Mouse (Mus musculus) lung, embryonic 14.5 days (tissue): ENCODE results near the gene Scin. TPM values are rescaled to one million over a fixed set of nuclear protein-coding genes. Genes with fewer than 3 reads are reported as not detected.
A peak's percentile ranks its signal among the peaks of the same experiment; 100 is the strongest.

ENCODE experiments used
- ATAC-seq: fragments of 200-750 bp; cut with Nextera tagmentation; 2 replicates; pipeline ENCODE4 v1.8.0; 2017; ENCODE audit warnings: mild to moderate bottlenecking, moderate TSS enrichment, moderate library complexity; ENCODE audit not compliant: insufficient read depth
- DNase-seq: peaks from one replicate; pipeline ENCODE4 v3.0.0-alpha.2; 2015
- H3K27ac ChIP-seq: fragments of 300-500 bp; sonication (generic); 2 replicates; pipeline ENCODE4 v1.5.1; 2014; ENCODE audit warnings: low read depth, mild to moderate bottlenecking, moderate library complexity
- H3K27me3 ChIP-seq: fragments of 300-500 bp; sonication (generic); 2 replicates; pipeline ENCODE4 v1.6.1; 2014; ENCODE audit warnings: low read length, control low read depth; ENCODE audit not compliant: insufficient read depth
- H3K36me3 ChIP-seq: fragments of 300-500 bp; sonication (generic); 2 replicates; pipeline ENCODE4 v1.6.1; 2014; ENCODE audit warnings: control low read depth; ENCODE audit not compliant: insufficient read depth
- H3K4me1 ChIP-seq: fragments of 300-500 bp; sonication (generic); 2 replicates; pipeline ENCODE4 v1.6.1; 2014; ENCODE audit warnings: antibody characterized with exemption, control low read depth; ENCODE audit not compliant: insufficient read depth
- H3K4me2 ChIP-seq: fragments of 300-500 bp; sonication (generic); 2 replicates; pipeline ENCODE4 v1.6.1; 2014; ENCODE audit warnings: mild to moderate bottlenecking
- H3K4me3 ChIP-seq: fragments of 300-500 bp; sonication (generic); 2 replicates; pipeline ENCODE4 v1.5.1; 2014; ENCODE audit warnings: low read depth, low read length
- H3K9ac ChIP-seq: fragments of 300-500 bp; sonication (generic); 2 replicates; pipeline ENCODE4 v1.6.1; 2014
- H3K9me3 ChIP-seq: fragments of 300-500 bp; sonication (generic); 2 replicates; pipeline ENCODE4 v1.6.1; 2016; ENCODE audit warnings: low read depth, low read length, control low read depth
- CTCF ChIP-seq: IDR thresholded peaks from 2 replicates; pipeline ENCODE4 v1.5.1; 2016; ENCODE audit warnings: antibody characterized with exemption, low read depth
- WGBS: fragments of 180-500 bp; shearing (Covaris S2); extraction: QIAGEN DNeasy Blood & Tissue Kit; methylation state at CpG from one replicate; pipeline ENCODE4 v1.1.7; 2014; 5-methylcytosine and 5-hydroxymethylcytosine counted together
- polyA plus RNA-seq: library from polyadenylated mRNA; unstranded; fragments of >200 nt; fragmentation: Nextera tagmentation; extraction: Ambion mirVana; gene quantifications from 2 replicates; pipeline ENCODE4 v1.2.1, GENCODE M21; 2014

The Scin gene
- polyA plus RNA-seq, 1 experiment from 2014 or later: 0.21 TPM

DNA sequence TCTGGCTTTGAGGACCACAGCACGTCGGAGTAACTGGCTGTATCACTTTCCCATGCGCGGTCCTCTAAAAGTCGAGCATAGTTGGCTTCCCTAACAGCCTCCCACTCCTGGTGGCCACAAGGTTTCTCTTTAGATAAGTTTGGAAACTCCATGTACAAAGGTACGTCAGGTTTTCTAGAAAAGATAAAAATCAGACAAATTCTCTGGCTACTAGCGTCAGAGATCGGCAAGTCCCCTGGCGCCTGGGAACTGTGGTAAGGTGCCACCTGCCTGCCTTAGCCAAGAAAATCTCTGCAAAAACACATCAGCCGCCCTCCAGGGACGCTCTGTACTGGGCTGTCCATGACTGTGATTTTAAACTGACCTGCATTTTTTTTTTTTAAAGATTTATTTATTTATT is 501 bp upstream of the Scin start:
- Histone ChIP-seq H3K27me3 (peaks cover 32% of the 10 kb centered on the region), H3K4me2 (peak overlapping the region; percentile 83), H3K4me3 (peak overlapping the region; percentile 41), H3K9me3 (no peaks in the 10 kb centered on the region), H3K9ac (no peak overlapping the region), H3K36me3 (no peaks in the 10 kb centered on the region), H3K4me1 (no peaks in the 10 kb centered on the region), H3K27ac (no peak overlapping the region)
- WGBS: 41% methylated on average over 11 of the region's 11 CpGs
- peak; percentile 5 for DNase-seq
- TF ChIP-seq CTCF: no peak
- peak; percentile 38; the same call in 1 of the 2 replicates for ATAC-seq

DNA sequence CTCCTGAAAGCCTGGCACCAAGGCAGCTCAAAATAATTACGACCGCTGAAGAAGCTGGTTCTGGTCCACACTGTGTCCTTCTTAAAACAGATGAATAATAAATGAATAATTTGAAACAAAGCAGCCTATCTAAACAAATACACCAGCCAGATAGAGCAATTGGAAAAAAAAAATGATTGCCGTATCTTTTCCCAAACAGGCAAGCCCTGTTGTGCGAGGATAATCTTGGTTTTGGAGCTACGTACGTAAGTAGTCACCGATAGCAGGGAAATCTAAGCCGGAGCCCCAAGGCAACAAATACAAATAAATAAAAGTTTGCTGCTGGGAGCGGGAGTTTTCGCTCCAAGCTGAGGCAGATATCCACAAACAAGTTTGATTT is 845 bp downstream of the Scin start:
- no peak overlapping the region for H3K9ac ChIP-seq
- H3K36me3 ChIP-seq: no peaks in the 10 kb centered on the region
- H3K4me3 ChIP-seq: peak overlapping the region; percentile 41
- ATAC-seq (no peak), DNase-seq (no peak)
- peak overlapping the region; percentile 83 for H3K4me2 ChIP-seq
- peaks cover 32% of the 10 kb centered on the region for H3K27me3 ChIP-seq
- H3K4me1 ChIP-seq: no peaks in the 10 kb centered on the region
- TF ChIP-seq CTCF: no peak
- no peaks in the 10 kb centered on the region for H3K9me3 ChIP-seq
- 10% methylated on average over 10 of the region's 10 CpGs for WGBS
- H3K27ac ChIP-seq: no peak overlapping the region

DNA sequence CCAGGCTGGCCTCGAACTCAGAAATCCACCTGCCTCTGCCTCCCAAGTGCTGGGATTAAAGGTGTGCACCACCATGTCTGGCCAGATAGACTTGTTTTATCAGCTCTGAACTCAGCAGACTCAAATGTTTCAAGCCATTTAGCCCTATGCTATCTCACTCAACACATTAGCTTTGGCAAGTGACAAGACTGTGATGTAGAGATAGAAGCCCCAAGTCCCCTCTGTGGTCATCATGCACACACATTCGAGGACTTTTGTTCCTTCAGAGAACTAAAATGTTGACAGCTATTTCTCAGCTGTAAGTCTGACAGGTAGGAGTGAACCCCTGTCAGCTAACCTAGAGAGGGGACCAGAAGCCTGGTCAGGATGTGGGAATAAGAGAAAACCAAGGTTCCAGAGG is 15.2 kb downstream of the Scin start:
- no peaks in the 10 kb centered on the region for H3K9me3 ChIP-seq

DNA sequence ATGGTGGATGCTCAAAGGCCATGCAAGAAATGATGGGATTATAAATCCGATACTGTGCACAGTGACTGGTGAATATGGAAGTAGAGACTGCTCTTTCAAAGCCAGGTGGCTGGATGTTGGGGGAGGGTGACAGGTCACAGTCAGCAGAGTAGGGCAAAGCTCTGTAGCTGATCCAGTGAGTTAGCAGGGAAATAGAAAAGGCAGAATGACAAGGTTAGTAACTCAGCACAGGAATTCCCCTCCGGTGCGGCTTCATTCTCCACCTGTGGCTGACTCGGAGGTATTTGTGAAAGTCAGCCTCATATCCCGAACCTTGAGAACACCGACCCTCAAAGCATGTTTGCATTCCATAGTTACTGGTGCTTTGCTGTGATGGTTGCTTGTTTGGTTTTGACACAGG is 17.0 kb downstream of the Scin start:
- ATAC-seq: no peak
- WGBS: 73% methylated on average over 6 of the region's 6 CpGs
- no peak overlapping the region for H3K4me3 ChIP-seq
- no peak overlapping the region for H3K9ac ChIP-seq
- H3K9me3 ChIP-seq: no peaks in the 10 kb centered on the region
- no peaks in the 10 kb centered on the region for H3K36me3 ChIP-seq
- TF ChIP-seq CTCF: no peak
- H3K27me3 ChIP-seq: no peaks in the 10 kb centered on the region
- no peak overlapping the region for H3K27ac ChIP-seq
- H3K4me1 ChIP-seq: no peaks in the 10 kb centered on the region
- H3K4me2 ChIP-seq: no peak overlapping the region
- DNase-seq: no peak

More for the DNA sequence above, 15.2 kb downstream of the Scin start:
- H3K4me2 ChIP-seq: no peak overlapping the region
- H3K4me3 ChIP-seq: no peak overlapping the region
- H3K9ac ChIP-seq: no peak overlapping the region
- ATAC-seq: no peak
- H3K36me3 ChIP-seq: no peaks in the 10 kb centered on the region
- WGBS: 69% methylated on average over 2 of the region's 2 CpGs
- DNase-seq: no peak
- H3K27me3 ChIP-seq: no peaks in the 10 kb centered on the region
- no peaks in the 10 kb centered on the region for H3K4me1 ChIP-seq
- no peak overlapping the region for H3K27ac ChIP-seq
- TF ChIP-seq CTCF: no peak

DNA sequence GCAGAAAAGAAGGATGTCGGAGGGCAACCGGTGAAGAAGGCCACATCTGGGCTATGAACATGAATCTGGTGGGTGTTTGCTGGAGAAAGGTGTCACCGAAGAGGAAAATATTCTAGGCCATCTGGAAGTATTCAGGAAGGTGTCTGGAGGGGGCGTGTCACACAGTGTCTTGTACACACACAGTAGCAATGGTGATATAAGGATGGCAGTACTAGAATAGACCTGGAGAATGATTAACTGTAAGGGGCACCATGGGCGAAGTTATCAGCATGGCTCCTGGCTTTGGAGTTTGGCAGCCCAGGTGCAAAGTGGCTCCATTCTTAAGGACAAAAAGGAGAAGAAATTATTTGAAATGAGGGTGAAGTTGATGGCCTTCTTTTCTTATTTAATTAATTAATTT is 17.8 kb downstream of the Scin start:
- no peaks in the 10 kb centered on the region for H3K36me3 ChIP-seq
- H3K9ac ChIP-seq: no peak overlapping the region
- H3K4me2 ChIP-seq: no peak overlapping the region
- H3K9me3 ChIP-seq: no peaks in the 10 kb centered on the region
- WGBS: 63% methylated on average over 5 of the region's 5 CpGs
- no peaks in the 10 kb centered on the region for H3K27me3 ChIP-seq
- no peak overlapping the region for H3K27ac ChIP-seq
- ATAC-seq (no peak), DNase-seq (no peak)
- no peak overlapping the region for H3K4me3 ChIP-seq
- no peaks in the 10 kb centered on the region for H3K4me1 ChIP-seq
- no peak for TF ChIP-seq CTCF

DNA sequence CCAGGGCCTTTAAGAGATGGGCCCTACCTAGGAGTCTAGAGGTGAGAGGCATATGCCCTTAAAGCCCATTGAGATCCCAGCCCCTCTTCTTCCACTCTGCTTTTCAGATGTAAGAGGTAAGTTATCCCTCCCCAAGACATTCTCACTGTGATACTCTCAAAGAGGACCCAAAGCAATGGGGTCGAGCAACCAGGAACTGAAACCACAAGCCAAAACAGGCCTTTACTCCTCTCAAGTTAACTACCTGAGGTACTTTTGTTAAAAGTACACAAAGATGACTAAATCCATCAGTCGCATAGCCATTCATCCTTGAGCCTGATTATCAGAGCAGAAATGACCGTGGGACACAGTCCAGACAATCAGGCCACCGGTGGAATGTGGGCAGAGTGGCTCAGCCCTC is 19.1 kb downstream of the Scin start:
- Histone ChIP-seq H3K27me3 (no peaks in the 10 kb centered on the region), H3K36me3 (no peaks in the 10 kb centered on the region), H3K9me3 (no peaks in the 10 kb centered on the region), H3K9ac (no peak overlapping the region), H3K4me3 (no peak overlapping the region), H3K4me2 (no peak overlapping the region), H3K27ac (no peak overlapping the region), H3K4me1 (no peaks in the 10 kb centered on the region)
- DNase-seq (no peak), ATAC-seq (no peak)
- TF ChIP-seq CTCF: no peak
- WGBS: 90% methylated on average over 4 of the region's 4 CpGs

DNA sequence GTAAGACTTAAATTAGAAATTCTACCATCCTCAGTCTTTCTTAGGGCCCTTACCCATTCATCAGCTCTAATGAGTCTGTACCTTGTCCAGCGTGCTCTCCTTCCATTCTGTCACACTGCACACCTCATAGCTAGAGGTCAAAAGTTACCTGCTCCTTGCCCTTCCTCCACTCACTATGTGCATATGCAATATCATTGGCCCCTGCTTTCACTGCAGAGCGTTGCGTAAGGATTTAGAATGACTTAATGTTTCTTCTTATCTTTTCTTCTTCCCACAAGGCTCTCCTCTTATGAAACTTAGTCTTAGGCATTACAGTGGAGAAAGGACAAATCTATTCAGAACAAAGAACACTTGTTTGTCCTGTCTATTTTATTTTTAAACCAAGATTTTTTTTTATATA is 20.0 kb downstream of the Scin start:
- TF ChIP-seq CTCF: no peak
- no peak overlapping the region for H3K4me3 ChIP-seq
- no peak overlapping the region for H3K27ac ChIP-seq
- H3K9me3 ChIP-seq: no peaks in the 10 kb centered on the region
- no peak overlapping the region for H3K4me2 ChIP-seq
- H3K9ac ChIP-seq: no peak overlapping the region
- WGBS: 69% methylated on average over 3 of the region's 3 CpGs
- no peaks in the 10 kb centered on the region for H3K4me1 ChIP-seq
- no peaks in the 10 kb centered on the region for H3K27me3 ChIP-seq
- no peak for DNase-seq
- no peak for ATAC-seq
- no peaks in the 10 kb centered on the region for H3K36me3 ChIP-seq

DNA sequence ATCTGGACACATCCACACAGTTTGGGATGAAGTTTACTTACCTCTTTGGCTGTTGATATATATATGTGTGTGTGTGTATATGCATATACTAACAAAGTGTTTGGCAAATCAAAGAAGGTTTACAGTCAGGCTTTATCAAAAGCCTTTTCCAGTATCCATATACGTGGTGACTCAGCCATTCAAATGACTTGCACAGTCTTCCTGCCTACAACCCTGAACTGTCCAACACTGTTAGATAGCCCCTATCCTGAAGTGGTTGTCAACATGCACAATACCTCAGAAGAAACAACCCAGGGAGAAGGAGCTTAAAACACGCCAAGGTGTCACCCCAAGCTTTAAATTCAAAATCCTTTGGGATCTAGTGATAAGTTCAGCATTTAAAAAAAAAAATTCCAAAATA is 20.4 kb downstream of the Scin start:
- TF ChIP-seq CTCF: no peak
- no peak overlapping the region for H3K4me2 ChIP-seq
- no peaks in the 10 kb centered on the region for H3K9me3 ChIP-seq
- H3K9ac ChIP-seq: no peak overlapping the region
- H3K36me3 ChIP-seq: no peaks in the 10 kb centered on the region
- no peaks in the 10 kb centered on the region for H3K27me3 ChIP-seq
- WGBS: 59% methylated on average over 2 of the region's 2 CpGs
- no peak for ATAC-seq
- H3K4me1 ChIP-seq: no peaks in the 10 kb centered on the region
- no peak for DNase-seq
- H3K27ac ChIP-seq: no peak overlapping the region
- H3K4me3 ChIP-seq: no peak overlapping the region
